Mouse (Mus musculus) layer of hippocampus, adult 8-10 months (tissue): ENCODE results near the gene 6030452D12Rik. TPM values are rescaled to one million over a fixed set of nuclear protein-coding genes. Genes with fewer than 3 reads are reported as not detected.

Source experiments
- total RNA-seq, 4 experiments: library from RNA; stranded (reverse); gene quantifications; 2 replicates each; pipeline ENCODE4 v1.2.4; 2022

The 6030452D12Rik gene
- total RNA-seq, 4 experiments from 2014 or later = not detected

Other genes with a start within 250 kb of the 6030452D12Rik start
- 10 to 100 TPM; 66.5 to 69.8 (median 69.7) TPM for gene Smpd3, start 162.5 kb upstream of the 6030452D12Rik start, total RNA-seq
- 10 to 100 TPM; 11.0 to 15.2 (median 12.3) TPM for gene Zfp90, start 85.2 kb upstream of the 6030452D12Rik start, total RNA-seq
- gene Cdh3, start 10.4 kb downstream of the 6030452D12Rik start, total RNA-seq = under 1 TPM; 0.08 to 0.25 (median 0.20) TPM
- 100 to 1,000 TPM in 2 of 4 experiments, 10 to 100 TPM in 2; 82.6 to 111 (median 95.6) TPM for gene Gm10073, start 72.9 kb downstream of the 6030452D12Rik start, total RNA-seq
- gene Cdh1, start 102.8 kb downstream of the 6030452D12Rik start, total RNA-seq = 1 to 10 TPM; 1.1 to 3.0 (median 1.2) TPM
- gene Tango6, start 182.5 kb downstream of the 6030452D12Rik start, total RNA-seq = 1 to 10 TPM; 6.4 to 7.3 (median 7.0) TPM